Mouse (Mus musculus): Measurements from ENCODE around the gene Arhgef12.

GRCm38 (mm10) chr9:43098922-43099321 lies 8.1 kb downstream of the Arhgef12 start:
- TF ChIP-seq GATA1 (IDR thresholded peaks at IDR 0.05; ENCODE audit: borderline replicate concordance, low read length) (no peak), FLI1 (IDR thresholded peaks at IDR 0.05; ENCODE audit: low read length) (no peak)

Data from megakaryocyte, embryonic 14.5 days (primary cell).